Mouse (Mus musculus): ENCODE measurements at regions not wholly inside any gene's neighbourhood (a gene's known extent, or its start where the extent isn't known, plus 50 kb on each side); places are given as distances from the start of the nearest gene placed in this dataset.

DNA sequence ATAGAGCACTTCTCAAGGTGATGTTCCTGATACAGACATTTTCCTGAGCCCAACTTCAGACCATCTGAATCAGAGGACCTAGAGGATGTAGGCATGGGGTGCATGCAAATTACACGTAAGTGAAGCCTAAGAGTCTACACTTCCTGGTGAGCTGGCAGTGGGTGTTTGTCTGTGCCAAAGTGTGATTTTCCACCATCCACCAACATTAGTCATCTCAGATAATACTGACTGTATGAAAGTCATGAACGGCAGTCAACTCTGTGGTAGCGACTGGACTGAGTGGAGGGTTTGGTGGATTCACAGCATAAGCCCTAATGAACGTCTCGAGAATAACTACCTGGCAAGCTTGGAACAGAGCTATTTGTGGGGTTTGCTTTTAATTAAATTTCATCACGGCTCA, 53.9 kb upstream of the Glis3 start:
- no peak for TF ChIP-seq HCFC1 (IDR thresholded peaks at IDR 0.05; ENCODE audit: borderline replicate concordance, insufficient read depth, low read length)
- no peak for TF ChIP-seq MAFK (IDR thresholded peaks at IDR 0.05; ENCODE audit: insufficient read depth, low read depth, low read length)

Data from ES-E14 (cell line).